8 mouse cellular contexts compared by ENCODE assay signal in genomic region chr3:123505778-123506667, GRCm38 (mm10). TPM values are rescaled to one million over a fixed set of nuclear protein-coding genes. Genes with fewer than 3 reads are reported as not detected.
A peak's percentile ranks its signal among the peaks of the same experiment; 100 is the strongest.
DNase-seq lines count a peak whose midpoint lies in the region; ATAC-seq and TF ChIP-seq lines count a peak whose summit lies in the region.

No protein-coding gene starts in this region.

- no peak overlapping the region for H3K27ac ChIP-seq in embryonic facial prominence, embryonic 10.5 days (replicated peaks)
- H3K27ac ChIP-seq in intestine, embryonic 16.5 days (ENCODE audit: low read length), result peak overlapping the region; percentile 41
- H3K27ac ChIP-seq in liver, postnatal 0 days (ENCODE audit: low read depth), result peak overlapping the region; percentile 58

- peak overlapping the region; percentile 30; the same call in 1 of the 2 replicates for H3K9ac ChIP-seq in intestine, embryonic 16.5 days (ENCODE audit: low read depth, low read length)
- H3K9ac ChIP-seq in liver, postnatal 0 days (replicated peaks), result 0 out of 2 replicates have a peak overlapping the region, but pooled peaks have one; percentile 13

- DNase-seq in gastrocnemius, postnatal 10 days, result peak; percentile 18
- no peak for DNase-seq in gastrocnemius, postnatal 25 days
- peak; percentile 31 for DNase-seq in embryonic facial prominence, embryonic 10.5 days (ENCODE audit: low spot score)
- DNase-seq in liver, postnatal 0 days, result peak; percentile 28
- DNase-seq in frontal cortex, postnatal 25 days (ENCODE audit: low spot score in 2 of 2), result no peak
- DNase-seq in ovary, adult 18-20 months (ENCODE audit: low spot score), result no peak

- H3ac ChIP-seq in C2C12 (ENCODE audit: control insufficient read depth, insufficient read length, low read depth), result no peak overlapping the region

- no peak for ATAC-seq in intestine, embryonic 16.5 days
- no peak for ATAC-seq in liver, postnatal 0 days

- H3K36me3 ChIP-seq in C2C12 (ENCODE audit: control insufficient read depth, insufficient read depth), result peaks cover 30% of the 10 kb centered on the region
- H3K36me3 ChIP-seq in embryonic facial prominence, embryonic 10.5 days (replicated peaks), result peaks cover 17% of the 10 kb centered on the region
- H3K36me3 ChIP-seq in intestine, embryonic 16.5 days (ENCODE audit: control insufficient read depth, insufficient read depth, low read length), result peaks cover 5% of the 10 kb centered on the region; the same call in 1 of the 2 replicates
- H3K36me3 ChIP-seq in liver, postnatal 0 days (replicated peaks; ENCODE audit: insufficient read depth, low read length), result no peaks in the 10 kb centered on the region; the same call in 1 of the 2 replicates

- TF ChIP-seq EP300 in liver, postnatal 0 days (IDR thresholded peaks at IDR 0.05; ENCODE audit: low read depth), result no peak

- 52% methylated on average over 9 of the region's 9 CpGs for WGBS in embryonic facial prominence, embryonic 10.5 days
- 53% methylated on average over 9 of the region's 9 CpGs for WGBS in intestine, embryonic 16.5 days
- 51% methylated on average over 9 of the region's 9 CpGs for WGBS in liver, postnatal 0 days (ENCODE audit: insufficient replicate concordance)

- TF ChIP-seq CTCF in C2C12 (IDR thresholded peaks at IDR 0.05; ENCODE audit: control insufficient read depth, insufficient read depth, insufficient read length), result no peak
- TF ChIP-seq CTCF in liver, postnatal 0 days (IDR thresholded peaks at IDR 0.05; ENCODE audit: low read depth), result no peak

- H3K4me3 ChIP-seq in C2C12 (ENCODE audit: insufficient read depth, poor library complexity, severe bottlenecking), result peak overlapping the region; percentile 84
- peak overlapping the region; percentile 72 for H3K4me3 ChIP-seq in embryonic facial prominence, embryonic 10.5 days
- H3K4me3 ChIP-seq in intestine, embryonic 16.5 days (ENCODE audit: low read length), result no peak overlapping the region
- peak overlapping the region; percentile 2 for H3K4me3 ChIP-seq in liver, postnatal 0 days (ENCODE audit: low read depth, low read length)

- no peaks in the 10 kb centered on the region for H3K9me3 ChIP-seq in embryonic facial prominence, embryonic 10.5 days
- H3K9me3 ChIP-seq in intestine, embryonic 16.5 days (ENCODE audit: control insufficient read depth, low read length), result no peaks in the 10 kb centered on the region
- H3K9me3 ChIP-seq in liver, postnatal 0 days (ENCODE audit: low read length), result no peaks in the 10 kb centered on the region

- peak overlapping the region; percentile 23; the same call in 1 of the 2 replicates for H3K4me2 ChIP-seq in intestine, embryonic 16.5 days (ENCODE audit: low read depth, low read length)
- H3K4me2 ChIP-seq in liver, postnatal 0 days (ENCODE audit: low read depth, low read length), result peak overlapping the region; percentile 68

- H3K79me3 ChIP-seq in C2C12 (ENCODE audit: low read depth), result peaks cover 16% of the 10 kb centered on the region

- H3K79me2 ChIP-seq in C2C12 (ENCODE audit: control insufficient read depth, insufficient read depth), result peaks cover 16% of the 10 kb centered on the region

- H3K27me3 ChIP-seq in C2C12 (ENCODE audit: control insufficient read depth, insufficient read depth, insufficient read length), result no peaks in the 10 kb centered on the region
- H3K27me3 ChIP-seq in embryonic facial prominence, embryonic 10.5 days (replicated peaks; ENCODE audit: low read depth, poor library complexity, severe bottlenecking), result no peaks in the 10 kb centered on the region
- no peaks in the 10 kb centered on the region for H3K27me3 ChIP-seq in intestine, embryonic 16.5 days (replicated peaks; ENCODE audit: control insufficient read depth, insufficient read depth, low read length)
- H3K27me3 ChIP-seq in liver, postnatal 0 days (ENCODE audit: insufficient read depth, low read length), result no peaks in the 10 kb centered on the region

- peaks cover 15% of the 10 kb centered on the region for H3K4me1 ChIP-seq in embryonic facial prominence, embryonic 10.5 days
- peaks cover 13% of the 10 kb centered on the region for H3K4me1 ChIP-seq in intestine, embryonic 16.5 days (ENCODE audit: control insufficient read depth, insufficient read depth, low read length)
- H3K4me1 ChIP-seq in liver, postnatal 0 days (ENCODE audit: insufficient read depth), result peaks cover 15% of the 10 kb centered on the region; the same call in 1 of the 2 replicates

TF ChIP-seq in C2C12, 6 proteins besides CTCF, POLR2A, EP300 and RAD21:
- TF ChIP-seq CEBPB (IDR thresholded peaks at IDR 0.05; ENCODE audit: low read depth) (no peak), MYOD1 (IDR thresholded peaks at IDR 0.05; ENCODE audit: control insufficient read depth, insufficient read length, low read depth) (no peak), MYOG (IDR thresholded peaks at IDR 0.05; ENCODE audit: control insufficient read depth, extremely low read depth, insufficient read length) (no peak), FOSL1 (IDR thresholded peaks at IDR 0.05; ENCODE audit: insufficient read depth, low read length, poor library complexity, severe bottlenecking) (no peak), USF1 (IDR thresholded peaks at IDR 0.05; ENCODE audit: low read depth) (no peak), MAX (IDR thresholded peaks at IDR 0.05) (no peak)
TF ChIP-seq in C2C12: peak in this region for 0.

RNA-seq across cellular contexts. Expression of gene Prss12, which starts 59.3 kb away (rescaled TPM):
- 1 to 10 TPM; 3.9 to 4.4 TPM for total RNA-seq in gastrocnemius, postnatal 10 days (2021)
- 1 to 10 TPM in 1 of 2 experiments, under 1 TPM in 1; 0.84 to 1.6 TPM for total RNA-seq in gastrocnemius, postnatal 25 days (2021)
- polyA plus RNA-seq in C2C12 (2012; fragmentation: generic; extraction: Trizol), result 0.30 TPM
- 3.9 and 4.7 TPM in 2 replicates for polyA plus RNA-seq in embryonic facial prominence, embryonic 10.5 days (2016; fragmentation: Nextera tagmentation; extraction: Ambion mirVana)
- polyA plus RNA-seq in intestine, embryonic 16.5 days (2015; fragmentation: Nextera tagmentation; extraction: Ambion mirVana), result 5.8 and 6.6 TPM in 2 replicates
- polyA plus RNA-seq in liver, postnatal 0 days (2015; fragmentation: Nextera tagmentation; extraction: Ambion mirVana), result 0.97 and 1.0 TPM in 2 replicates

Comparison
In these comparisons a context has a peak if more than half of its experiments do, and no peak if none do; other contexts are left out.
1. DNase-seq: peak in gastrocnemius, postnatal 10 days (single experiment), embryonic facial prominence, embryonic 10.5 days (single experiment) and liver, postnatal 0 days (single experiment); none in gastrocnemius, postnatal 25 days (single experiment), frontal cortex, postnatal 25 days (0 of 2) and ovary, adult 18-20 months (single experiment).